Mouse (Mus musculus) erythroblast, embryonic 14.5 days (primary cell): ENCODE measurements around the gene Pnma1.

Experiments used
- GATA1 ChIP-seq: IDR thresholded peaks from 2 replicates; pipeline ENCODE4 v1.6.1; 2012; ENCODE audit warnings: low read length, inconsistent platforms, mixed read lengths
- TAL1 ChIP-seq: IDR thresholded peaks from 3 replicates; pipeline ENCODE4 v1.6.1; 2012; ENCODE audit warnings: low read length, inconsistent platforms, mixed read lengths

GRCm38 (mm10) chr12:84176126-84176769 is 28.0 kb upstream of the Pnma1 start:
- TF ChIP-seq GATA1 (peak; percentile 40; the same call in 1 of the 2 replicates), TAL1 (no peak)
